Mouse (Mus musculus) liver, embryonic 13.5 days (tissue): ENCODE results near the gene Ggnbp2. TPM values are rescaled to one million over a fixed set of nuclear protein-coding genes. Genes with fewer than 3 reads are reported as not detected.
"Not testable (repeated sequence)": the region's sequence is repeated elsewhere in the genome, so short reads cannot be mapped to it uniquely, and the experiment has no call there.

Source experiments
- ATAC-seq: fragments of 200-750 bp; cut with Nextera tagmentation; 2 replicates; pipeline ENCODE4 v1.8.0; 2017; ENCODE audit warnings: low read depth, mild to moderate bottlenecking, moderate number of reproducible peaks, moderate library complexity
- DNase-seq: peaks from one replicate; pipeline ENCODE4 v3.0.0; 2022
- H3K27ac ChIP-seq: fragments of 300-500 bp; sonication (generic); 2 replicates; pipeline ENCODE4 v1.5.1; 2015; ENCODE audit warnings: moderate library complexity, mild to moderate bottlenecking, inconsistent platforms
- H3K27me3 ChIP-seq: fragments of 300-500 bp; sonication (generic); 2 replicates; pipeline ENCODE4 v1.6.1; 2015; ENCODE audit warnings: mild to moderate bottlenecking, inconsistent platforms
- H3K36me3 ChIP-seq: fragments of 300-500 bp; sonication (generic); 2 replicates; pipeline ENCODE4 v1.6.1; 2015; ENCODE audit warnings: mild to moderate bottlenecking, inconsistent platforms
- H3K4me1 ChIP-seq: fragments of 300-500 bp; sonication (generic); replicated peaks from 2 replicates; pipeline ENCODE4 v1.6.1; 2015; ENCODE audit warnings: inconsistent platforms
- H3K4me2 ChIP-seq: fragments of 300-500 bp; sonication (generic); 2 replicates; pipeline ENCODE4 v1.6.1; 2015; ENCODE audit warnings: inconsistent platforms, mild to moderate bottlenecking, moderate library complexity
- H3K4me3 ChIP-seq: fragments of 300-500 bp; sonication (generic); replicated peaks from 2 replicates; pipeline ENCODE4 v1.5.1; 2015; ENCODE audit warnings: mild to moderate bottlenecking, inconsistent platforms
- H3K9ac ChIP-seq: fragments of 300-500 bp; sonication (generic); 2 replicates; pipeline ENCODE4 v1.6.1; 2015; ENCODE audit warnings: mild to moderate bottlenecking, inconsistent platforms
- H3K9me3 ChIP-seq: fragments of 300-500 bp; sonication (generic); replicated peaks from 2 replicates; pipeline ENCODE4 v1.6.1; 2016; ENCODE audit warnings: inconsistent platforms
- WGBS: fragments of 180-500 bp; shearing (Covaris S2); methylation state at CpG from one replicate; pipeline ENCODE4 v1.1.7; 2015; ENCODE audit not compliant: insufficient replicate concordance; 5-methylcytosine and 5-hydroxymethylcytosine counted together
- polyA plus RNA-seq: library from polyadenylated mRNA; unstranded; fragments of >200 nt; fragmentation: Nextera tagmentation; extraction: Ambion mirVana; gene quantifications from 2 replicates; pipeline ENCODE4 v1.2.1, GENCODE M21; 2015

Gene Ggnbp2
- polyA plus RNA-seq, 1 experiment from 2014 or later = 57.8 TPM

- ATAC-seq = no peak
- H3K4me2 ChIP-seq = peak overlapping the region; percentile 100
These were observed 8.6 kb upstream of the Ggnbp2 start for GRCm38 (mm10) chr11:84879007-84879771.

DNA sequence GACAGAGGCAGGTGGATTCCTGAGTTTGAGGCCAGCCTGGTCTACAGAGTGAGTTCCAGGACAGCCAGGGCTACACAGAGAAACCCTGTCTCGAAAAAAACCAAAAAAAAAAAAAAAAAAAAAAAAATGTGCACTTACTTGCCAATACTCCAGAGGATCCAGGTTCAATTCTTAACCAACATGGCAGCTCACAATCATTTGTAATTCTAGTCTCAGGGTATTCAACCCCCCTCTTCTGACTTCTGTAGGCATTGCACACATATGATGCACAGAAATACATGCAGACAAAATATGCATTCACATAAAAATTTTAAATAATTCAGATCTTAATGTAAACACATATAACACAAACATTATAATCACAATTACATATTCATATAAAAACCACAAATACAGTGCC lies 5.4 kb upstream of the Ggnbp2 start:
- not testable (repeated sequence) for DNase-seq, H3K4me2 ChIP-seq, H3K27me3 ChIP-seq, H3K4me3 ChIP-seq, H3K27ac ChIP-seq, H3K9ac ChIP-seq, H3K9me3 ChIP-seq, ATAC-seq
- H3K4me1 ChIP-seq = peaks cover 58% of the 10 kb centered on the region
- peaks cover 19% of the 10 kb centered on the region for H3K36me3 ChIP-seq
- WGBS = 55% methylated on average over 1 of the region's 1 CpGs

More at GRCm38 (mm10) chr11:84879007-84879771, 8.6 kb upstream of the Ggnbp2 start:
- no peak for DNase-seq
- H3K9ac ChIP-seq = peak overlapping the region; percentile 90
- WGBS = 11% methylated on average over 7 of the region's 7 CpGs
- H3K27ac ChIP-seq = peak overlapping the region; percentile 91
- peak overlapping the region; percentile 88 for H3K4me3 ChIP-seq
- peaks cover 51% of the 10 kb centered on the region for H3K4me1 ChIP-seq
- no peaks in the 10 kb centered on the region for H3K9me3 ChIP-seq
- H3K27me3 ChIP-seq = no peaks in the 10 kb centered on the region
- H3K36me3 ChIP-seq = peaks cover 34% of the 10 kb centered on the region

- Histone ChIP-seq H3K9me3 (no peaks in the 10 kb centered on the region), H3K9ac (peak overlapping the region; percentile 70), H3K27me3 (no peaks in the 10 kb centered on the region), H3K36me3 (peaks cover 16% of the 10 kb centered on the region), H3K27ac (peak overlapping the region; percentile 98), H3K4me2 (peak overlapping the region; percentile 67), H3K4me1 (peaks cover 41% of the 10 kb centered on the region), H3K4me3 (peak overlapping the region; percentile 49)
- DNase-seq (peak; percentile 42), ATAC-seq (peak; percentile 67)
- 22% methylated on average over 1 of the region's 1 CpGs for WGBS
These were observed 2.6 kb upstream of the Ggnbp2 start for GRCm38 (mm10) chr11:84873042-84873833.

DNA sequence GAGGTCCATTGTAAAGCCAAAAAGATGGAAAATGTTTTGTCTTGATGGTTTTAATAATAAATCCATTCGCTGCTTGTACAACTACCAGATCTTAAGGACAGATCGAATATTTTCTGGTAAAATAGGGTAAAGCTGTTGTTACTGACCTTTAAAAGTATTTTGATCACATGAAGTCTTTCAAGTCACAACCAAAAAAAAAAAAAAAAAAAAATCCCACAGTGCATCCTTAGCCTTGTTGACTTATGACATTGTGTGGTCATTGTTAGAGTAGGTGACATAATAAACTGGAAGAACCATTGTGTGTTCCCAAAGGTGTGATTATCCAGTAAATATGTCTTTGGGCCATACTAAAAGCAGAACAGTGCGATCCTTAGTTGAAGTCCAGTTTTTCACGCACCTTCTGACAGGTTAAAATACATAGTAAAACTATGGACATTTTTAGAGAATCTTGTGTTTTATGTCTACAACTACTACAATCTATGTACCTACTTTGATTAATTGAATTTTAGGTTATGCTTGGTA lies 992 bp upstream of the Ggnbp2 start:
- peak overlapping the region; percentile 100 for H3K27ac ChIP-seq
- no peaks in the 10 kb centered on the region for H3K27me3 ChIP-seq
- no peaks in the 10 kb centered on the region for H3K9me3 ChIP-seq
- DNase-seq (no peak), ATAC-seq (no peak)
- peaks cover 9% of the 10 kb centered on the region; the same call in 1 of the 2 replicates for H3K36me3 ChIP-seq
- 41% methylated on average over 4 of the region's 4 CpGs for WGBS
- H3K4me1 ChIP-seq = peaks cover 41% of the 10 kb centered on the region
- H3K4me2 ChIP-seq = peak overlapping the region; percentile 78
- H3K9ac ChIP-seq = peak overlapping the region; percentile 100
- peak overlapping the region; percentile 100 for H3K4me3 ChIP-seq

- Histone ChIP-seq H3K9ac (peak overlapping the region; percentile 100), H3K4me1 (peaks cover 41% of the 10 kb centered on the region), H3K27ac (peak overlapping the region; percentile 100), H3K4me2 (peak overlapping the region; percentile 78), H3K9me3 (no peaks in the 10 kb centered on the region), H3K27me3 (no peaks in the 10 kb centered on the region), H3K4me3 (peak overlapping the region; percentile 100), H3K36me3 (peaks cover 12% of the 10 kb centered on the region; the same call in 1 of the 2 replicates)
- under 1% methylated on average over 10 of the region's 10 CpGs for WGBS
- DNase-seq = no peak
- ATAC-seq = peak; percentile 34
These were observed 429 bp upstream of the Ggnbp2 start for GRCm38 (mm10) chr11:84871046-84871445.

- peak overlapping the region; percentile 100 for H3K9ac ChIP-seq
- DNase-seq (peak; percentile 85), ATAC-seq (peak; percentile 58)
- peaks cover 52% of the 10 kb centered on the region for H3K4me1 ChIP-seq
- H3K4me3 ChIP-seq = peak overlapping the region; percentile 100
- peak overlapping the region; percentile 78 for H3K4me2 ChIP-seq
- no peaks in the 10 kb centered on the region for H3K9me3 ChIP-seq
- WGBS = under 1% methylated on average over 56 of the region's 61 CpGs
- peak overlapping the region; percentile 100 for H3K27ac ChIP-seq
- H3K27me3 ChIP-seq = no peaks in the 10 kb centered on the region
- peaks cover 18% of the 10 kb centered on the region; the same call in 1 of the 2 replicates for H3K36me3 ChIP-seq
These were observed 932 bp downstream of the Ggnbp2 start for GRCm38 (mm10) chr11:84869537-84870232.

- Histone ChIP-seq H3K4me2 (peak overlapping the region; percentile 78), H3K36me3 (peaks cover 25% of the 10 kb centered on the region), H3K9ac (peak overlapping the region; percentile 100), H3K4me3 (peak overlapping the region; percentile 100), H3K9me3 (no peaks in the 10 kb centered on the region), H3K27me3 (no peaks in the 10 kb centered on the region), H3K27ac (peak overlapping the region; percentile 100), H3K4me1 (peaks cover 51% of the 10 kb centered on the region)
- WGBS = 2% methylated on average over 7 of the region's 7 CpGs
- ATAC-seq (no peak), DNase-seq (no peak)
These were observed 1.8 kb downstream of the Ggnbp2 start for GRCm38 (mm10) chr11:84868786-84869259.

- peak overlapping the region; percentile 70 for H3K9ac ChIP-seq
- 68% methylated on average over 2 of the region's 2 CpGs for WGBS
- no peak for ATAC-seq
These were observed 3.0 kb downstream of the Ggnbp2 start for GRCm38 (mm10) chr11:84867586-84867985.

GRCm38 (mm10) chr11:84865268-84865667 lies 5.3 kb downstream of the Ggnbp2 start:
- H3K4me2 ChIP-seq = peak overlapping the region; percentile 48
- H3K36me3 ChIP-seq = peaks cover 56% of the 10 kb centered on the region

More at GRCm38 (mm10) chr11:84867586-84867985, 3.0 kb downstream of the Ggnbp2 start:
- DNase-seq = no peak
- H3K27me3 ChIP-seq = no peaks in the 10 kb centered on the region
- H3K4me2 ChIP-seq = peak overlapping the region; percentile 69
- H3K4me3 ChIP-seq = peak overlapping the region; percentile 56
- peaks cover 47% of the 10 kb centered on the region for H3K4me1 ChIP-seq
- H3K36me3 ChIP-seq = peaks cover 35% of the 10 kb centered on the region
- H3K9me3 ChIP-seq = no peaks in the 10 kb centered on the region
- H3K27ac ChIP-seq = peak overlapping the region; percentile 25; the same call in 1 of the 2 replicates

DNA sequence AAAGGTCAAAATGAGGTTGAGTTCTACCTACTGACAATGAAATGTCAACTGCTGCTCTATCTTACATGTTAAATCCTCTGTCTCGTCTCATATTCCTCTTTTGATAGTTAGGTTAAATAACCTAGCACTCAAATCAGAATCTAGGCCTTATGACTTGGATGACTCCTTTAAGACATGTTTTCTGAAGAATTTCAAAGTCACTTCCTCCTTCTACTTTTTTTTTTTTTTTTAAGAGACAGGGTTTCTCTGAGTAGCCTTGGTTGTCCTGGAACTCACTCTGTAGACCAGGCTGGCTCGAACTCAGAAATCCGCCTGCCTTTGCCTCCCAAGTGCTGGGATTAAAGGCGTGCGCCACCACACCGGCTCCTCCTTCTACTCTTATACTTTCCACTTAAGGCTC lies 15.3 kb downstream of the Ggnbp2 start:
- no peak overlapping the region for H3K4me2 ChIP-seq
- no peaks in the 10 kb centered on the region for H3K27me3 ChIP-seq
- H3K4me1 ChIP-seq = no peaks in the 10 kb centered on the region
- H3K9ac ChIP-seq = no peak overlapping the region
- WGBS = 95% methylated on average over 6 of the region's 6 CpGs
- H3K9me3 ChIP-seq = no peaks in the 10 kb centered on the region
- H3K4me3 ChIP-seq = no peak overlapping the region
- DNase-seq (no peak), ATAC-seq (no peak)
- no peak overlapping the region for H3K27ac ChIP-seq
- H3K36me3 ChIP-seq = peaks cover 87% of the 10 kb centered on the region

More at GRCm38 (mm10) chr11:84865268-84865667, 5.3 kb downstream of the Ggnbp2 start:
- H3K27me3 ChIP-seq = no peaks in the 10 kb centered on the region
- no peak overlapping the region for H3K27ac ChIP-seq
- DNase-seq (no peak), ATAC-seq (no peak)
- peaks cover 54% of the 10 kb centered on the region for H3K4me1 ChIP-seq
- H3K9ac ChIP-seq = peak overlapping the region; percentile 51; the same call in 1 of the 2 replicates
- WGBS = 57% methylated on average over 2 of the region's 2 CpGs
- no peaks in the 10 kb centered on the region for H3K9me3 ChIP-seq
- H3K4me3 ChIP-seq = peak overlapping the region; percentile 18
